Mouse (Mus musculus): ENCODE results near the gene Pmpca.

The Pmpca gene

GRCm38 (mm10) chr2:26423086-26423485, 33.9 kb downstream of the Pmpca start:
- Histone ChIP-seq H3K4me1 (replicated peaks; ENCODE audit: low read depth, low read length) (no peaks in the 10 kb centered on the region), H3K36me3 (ENCODE audit: insufficient read depth, low read length) (peaks cover 99% of the 10 kb centered on the region), H3K9me3 (ENCODE audit: low read length) (no peaks in the 10 kb centered on the region), H3K4me3 (replicated peaks; ENCODE audit: low read length) (no peak overlapping the region), H3K27me3 (ENCODE audit: insufficient read depth, low read length) (no peaks in the 10 kb centered on the region)
- TF ChIP-seq POU5F1 (IDR thresholded peaks at IDR 0.05; ENCODE audit: borderline replicate concordance, low read length): no peak
- no peak for TF ChIP-seq NANOG (IDR thresholded peaks at IDR 0.05; ENCODE audit: borderline replicate concordance, low read length)
- no peak for TF ChIP-seq CTCF (conservative IDR thresholded peaks at IDR 0.05; ENCODE audit: low read length)

DNA sequence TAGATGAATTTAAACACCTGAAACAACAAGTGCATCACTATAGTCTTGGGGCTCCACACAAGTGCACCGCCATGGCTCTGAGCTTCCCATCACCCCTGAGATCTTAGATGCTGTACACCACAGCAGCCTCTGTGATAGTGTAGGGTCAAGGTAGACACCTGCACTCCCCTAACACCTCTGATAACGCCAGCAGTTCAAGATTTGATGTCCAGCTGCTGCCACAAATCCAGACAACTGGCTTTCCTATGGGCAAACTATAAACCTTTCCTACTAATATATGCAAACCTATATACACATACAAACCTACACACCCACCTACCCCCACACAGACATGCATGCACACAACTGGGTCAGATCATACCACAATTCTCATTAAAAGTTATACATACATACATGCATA, 35.4 kb downstream of the Pmpca start:
- no peaks in the 10 kb centered on the region for H3K4me1 ChIP-seq (replicated peaks; ENCODE audit: low read depth, low read length)
- peaks cover 99% of the 10 kb centered on the region for H3K36me3 ChIP-seq (ENCODE audit: insufficient read depth, low read length)
- TF ChIP-seq CTCF (conservative IDR thresholded peaks at IDR 0.05; ENCODE audit: low read length) (no peak), NANOG (IDR thresholded peaks at IDR 0.05; ENCODE audit: borderline replicate concordance, low read length) (no peak), POU5F1 (IDR thresholded peaks at IDR 0.05; ENCODE audit: borderline replicate concordance, low read length) (no peak)
- no peak overlapping the region for H3K4me3 ChIP-seq (replicated peaks; ENCODE audit: low read length)
- H3K27me3 ChIP-seq (ENCODE audit: insufficient read depth, low read length): no peaks in the 10 kb centered on the region
- H3K9me3 ChIP-seq (ENCODE audit: low read length): no peaks in the 10 kb centered on the region

GRCm38 (mm10) chr2:26429851-26430250, 40.7 kb downstream of the Pmpca start:
- H3K36me3 ChIP-seq (ENCODE audit: insufficient read depth, low read length): peaks cover 99% of the 10 kb centered on the region
- no peak overlapping the region for H3K4me3 ChIP-seq (replicated peaks; ENCODE audit: low read length)
- no peaks in the 10 kb centered on the region for H3K9me3 ChIP-seq (ENCODE audit: low read length)
- 0 out of 2 replicates have a peak, but pooled peaks cover 3% of the 10 kb centered on the region for H3K4me1 ChIP-seq (replicated peaks; ENCODE audit: low read depth, low read length)
- H3K27me3 ChIP-seq (ENCODE audit: insufficient read depth, low read length): no peaks in the 10 kb centered on the region
- peak; percentile 22; the same call in 1 of the 2 replicates for TF ChIP-seq CTCF (conservative IDR thresholded peaks at IDR 0.05; ENCODE audit: low read length)
- TF ChIP-seq POU5F1 (IDR thresholded peaks at IDR 0.05; ENCODE audit: borderline replicate concordance, low read length): no peak
- TF ChIP-seq NANOG (IDR thresholded peaks at IDR 0.05; ENCODE audit: borderline replicate concordance, low read length): no peak

DNA sequence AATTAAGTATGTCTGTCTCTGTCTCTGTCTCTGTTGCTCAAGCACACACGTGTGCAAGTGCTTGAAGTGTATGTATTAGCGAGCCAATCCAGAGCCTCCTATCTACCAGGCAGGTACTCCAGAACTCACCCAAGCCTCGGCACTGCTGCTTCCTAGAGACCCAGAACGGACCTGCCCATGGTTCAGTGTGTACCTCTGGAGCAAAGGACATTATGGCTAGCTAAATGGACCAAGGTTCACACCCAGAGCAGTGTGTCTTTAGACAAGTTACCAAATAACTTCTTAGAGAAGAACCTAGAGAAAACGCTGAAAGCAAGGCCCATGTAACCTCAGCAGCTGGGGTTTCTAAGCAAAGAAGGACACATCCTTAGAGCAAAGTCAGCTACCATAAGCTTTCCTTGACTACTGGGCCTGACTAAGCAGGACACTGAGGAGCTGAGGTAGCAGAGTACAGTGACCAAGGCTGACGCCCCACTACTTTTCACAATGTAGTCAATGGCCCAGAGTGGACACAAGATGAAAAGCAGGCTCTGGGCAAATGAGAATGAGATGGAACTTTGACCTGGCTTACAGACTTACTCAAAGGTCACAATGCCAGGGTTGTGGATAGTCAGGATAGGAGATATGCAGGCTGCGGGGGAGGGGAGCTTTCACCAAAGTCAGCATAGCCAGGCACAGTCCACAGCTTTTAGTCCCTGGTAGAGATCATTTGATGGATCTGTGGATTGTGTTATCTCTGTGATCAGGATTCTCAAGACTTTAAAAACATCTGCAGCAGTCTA, 45.8 kb downstream of the Pmpca start:
- Histone ChIP-seq H3K27me3 (ENCODE audit: insufficient read depth, low read length) (no peaks in the 10 kb centered on the region), H3K9me3 (ENCODE audit: low read length) (no peaks in the 10 kb centered on the region), H3K36me3 (ENCODE audit: insufficient read depth, low read length) (peaks cover 98% of the 10 kb centered on the region), H3K4me3 (replicated peaks; ENCODE audit: low read length) (no peak overlapping the region), H3K4me1 (replicated peaks; ENCODE audit: low read depth, low read length) (peaks cover 46% of the 10 kb centered on the region)
- TF ChIP-seq CTCF (conservative IDR thresholded peaks at IDR 0.05; ENCODE audit: low read length) (no peak), POU5F1 (IDR thresholded peaks at IDR 0.05; ENCODE audit: borderline replicate concordance, low read length) (no peak), NANOG (IDR thresholded peaks at IDR 0.05; ENCODE audit: borderline replicate concordance, low read length) (no peak)

- H3K4me1 ChIP-seq (replicated peaks; ENCODE audit: low read depth, low read length): peaks cover 69% of the 10 kb centered on the region
- TF ChIP-seq NANOG (IDR thresholded peaks at IDR 0.05; ENCODE audit: borderline replicate concordance, low read length) (no peak), CTCF (conservative IDR thresholded peaks at IDR 0.05; ENCODE audit: low read length) (no peak), POU5F1 (IDR thresholded peaks at IDR 0.05; ENCODE audit: borderline replicate concordance, low read length) (no peak)
- no peaks in the 10 kb centered on the region for H3K27me3 ChIP-seq (ENCODE audit: insufficient read depth, low read length)
- no peak overlapping the region for H3K4me3 ChIP-seq (replicated peaks; ENCODE audit: low read length)
- no peaks in the 10 kb centered on the region for H3K9me3 ChIP-seq (ENCODE audit: low read length)
- peaks cover 96% of the 10 kb centered on the region for H3K36me3 ChIP-seq (ENCODE audit: insufficient read depth, low read length)
Measured at GRCm38 (mm10) chr2:26437221-26437620, 48.1 kb downstream of the Pmpca start.

- Histone ChIP-seq H3K4me3 (replicated peaks; ENCODE audit: low read length) (0 out of 2 replicates have a peak overlapping the region, but pooled peaks have one; percentile 11), H3K36me3 (ENCODE audit: insufficient read depth, low read length) (peaks cover 84% of the 10 kb centered on the region), H3K4me1 (replicated peaks; ENCODE audit: low read depth, low read length) (peaks cover 77% of the 10 kb centered on the region), H3K9me3 (ENCODE audit: low read length) (no peaks in the 10 kb centered on the region), H3K27me3 (ENCODE audit: insufficient read depth, low read length) (no peaks in the 10 kb centered on the region)
- TF ChIP-seq POU5F1 (IDR thresholded peaks at IDR 0.05; ENCODE audit: borderline replicate concordance, low read length): no peak
- TF ChIP-seq NANOG (IDR thresholded peaks at IDR 0.05; ENCODE audit: borderline replicate concordance, low read length): no peak
- no peak for TF ChIP-seq CTCF (conservative IDR thresholded peaks at IDR 0.05; ENCODE audit: low read length)
Measured at GRCm38 (mm10) chr2:26438373-26438772, 49.2 kb downstream of the Pmpca start.

GRCm38 (mm10) chr2:26439671-26440070, 50.5 kb downstream of the Pmpca start:
- no peak for TF ChIP-seq POU5F1 (IDR thresholded peaks at IDR 0.05; ENCODE audit: borderline replicate concordance, low read length)
- no peak for TF ChIP-seq NANOG (IDR thresholded peaks at IDR 0.05; ENCODE audit: borderline replicate concordance, low read length)
- no peak for TF ChIP-seq CTCF (conservative IDR thresholded peaks at IDR 0.05; ENCODE audit: low read length)
- Histone ChIP-seq H3K4me1 (replicated peaks; ENCODE audit: low read depth, low read length) (peaks cover 87% of the 10 kb centered on the region), H3K36me3 (ENCODE audit: insufficient read depth, low read length) (peaks cover 71% of the 10 kb centered on the region), H3K9me3 (ENCODE audit: low read length) (no peaks in the 10 kb centered on the region), H3K27me3 (ENCODE audit: insufficient read depth, low read length) (no peaks in the 10 kb centered on the region), H3K4me3 (replicated peaks; ENCODE audit: low read length) (no peak overlapping the region)

GRCm38 (mm10) chr2:26441261-26441660, 52.1 kb downstream of the Pmpca start:
- H3K9me3 ChIP-seq (ENCODE audit: low read length): no peaks in the 10 kb centered on the region
- H3K27me3 ChIP-seq (ENCODE audit: insufficient read depth, low read length): no peaks in the 10 kb centered on the region
- H3K4me1 ChIP-seq (replicated peaks; ENCODE audit: low read depth, low read length): peaks cover 77% of the 10 kb centered on the region
- peaks cover 55% of the 10 kb centered on the region for H3K36me3 ChIP-seq (ENCODE audit: insufficient read depth, low read length)
- H3K4me3 ChIP-seq (replicated peaks; ENCODE audit: low read length): peak overlapping the region; percentile 29
- TF ChIP-seq NANOG (IDR thresholded peaks at IDR 0.05; ENCODE audit: borderline replicate concordance, low read length) (no peak), CTCF (conservative IDR thresholded peaks at IDR 0.05; ENCODE audit: low read length) (no peak), POU5F1 (IDR thresholded peaks at IDR 0.05; ENCODE audit: borderline replicate concordance, low read length) (no peak)
